Mouse (Mus musculus) mouse embryonic stem cell (cell line): ENCODE measurements around the gene Gpcpd1.

Experiments used
- in situ Hi-C, 2 experiments: fragments of 300-500 bp; cut with MboI; formaldehyde crosslinking; loops; 1 replicate in 1 of 2; 3 replicates in 1 of 2; pipeline ENCODE4 v1.14.3; 2019 to 2020; ENCODE audit warnings: low sequenced_read_pairs in 2 of 2, low pct_unique_long_range_greater_than_20kb in 1 of 2, mixed read lengths in 1 of 2; ENCODE audit not compliant: unreplicated experiment in 1 of 2

Gpcpd1 gene

DNA sequence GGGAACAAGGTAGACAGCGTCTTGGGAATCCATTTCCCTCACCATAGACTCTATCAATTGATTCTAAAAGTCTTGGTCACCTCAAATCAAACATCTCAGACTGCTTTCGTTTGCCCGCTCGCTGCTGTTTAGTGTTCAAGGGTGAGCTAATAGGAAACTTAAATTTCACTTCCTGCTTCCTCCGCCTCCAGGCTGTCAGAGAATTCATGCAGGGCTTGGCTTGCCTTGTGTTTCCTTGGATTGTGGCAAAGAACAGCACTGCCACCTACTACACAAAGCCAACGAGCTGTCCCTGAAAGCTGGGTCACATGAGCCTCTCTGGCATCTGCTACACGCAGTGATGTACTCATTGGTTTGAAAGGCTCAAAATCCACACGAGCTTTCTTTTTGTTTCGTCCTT lies 78.3 kb downstream of the Gpcpd1 start:
- in situ Hi-C loops: loop anchor here in 1 of 2 experiments (25.0 kb wide), 2 partner anchors 203 to 403 kb away; no protein-coding TSS in a partner anchor

DNA sequence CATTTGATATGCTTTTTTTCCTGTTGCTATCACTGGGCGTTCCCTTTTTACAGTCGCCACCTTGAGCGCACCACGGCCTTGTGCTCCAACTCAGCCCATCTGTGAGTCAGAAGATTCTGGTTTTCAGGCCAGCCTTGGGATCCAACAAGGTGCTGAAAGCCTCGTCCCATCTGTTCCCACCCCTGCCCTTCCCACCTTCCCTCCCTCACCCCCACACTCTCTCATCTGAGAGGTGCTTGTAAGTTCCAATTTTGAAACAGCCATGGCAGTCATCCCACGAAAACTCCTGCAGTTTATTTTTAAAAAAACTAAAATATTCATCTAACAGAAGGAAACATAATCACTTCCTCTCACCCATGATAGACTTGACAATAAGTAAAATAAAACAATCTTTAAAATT lies 80.0 kb downstream of the Gpcpd1 start:
- in situ Hi-C loops: loop anchor here in 1 of 2 experiments (25.0 kb wide), 2 partner anchors 205 to 405 kb away; no protein-coding TSS in a partner anchor

DNA sequence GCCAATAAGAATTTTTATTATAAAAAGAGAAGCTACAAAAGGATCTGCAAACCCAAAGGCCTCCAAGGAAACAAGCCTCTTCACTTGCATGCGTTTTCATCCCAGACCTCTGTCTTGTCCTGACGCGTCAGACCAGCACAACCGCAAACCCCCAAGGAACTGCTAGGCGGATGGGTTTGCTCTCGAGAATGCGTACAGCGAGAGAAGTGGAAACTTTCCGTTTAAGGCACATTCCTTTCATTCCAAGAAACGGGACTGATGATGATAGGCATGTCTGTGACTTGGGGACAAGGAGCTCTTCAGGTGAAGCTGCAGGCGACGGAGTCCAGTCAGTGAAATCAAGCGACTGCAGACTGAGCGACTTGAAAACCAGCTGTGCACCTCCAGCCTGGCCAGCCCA lies 80.4 kb downstream of the Gpcpd1 start:
- in situ Hi-C loops: loop anchor here in 1 of 2 experiments (25.0 kb wide), 2 partner anchors 205 to 405 kb away; no protein-coding TSS in a partner anchor

DNA sequence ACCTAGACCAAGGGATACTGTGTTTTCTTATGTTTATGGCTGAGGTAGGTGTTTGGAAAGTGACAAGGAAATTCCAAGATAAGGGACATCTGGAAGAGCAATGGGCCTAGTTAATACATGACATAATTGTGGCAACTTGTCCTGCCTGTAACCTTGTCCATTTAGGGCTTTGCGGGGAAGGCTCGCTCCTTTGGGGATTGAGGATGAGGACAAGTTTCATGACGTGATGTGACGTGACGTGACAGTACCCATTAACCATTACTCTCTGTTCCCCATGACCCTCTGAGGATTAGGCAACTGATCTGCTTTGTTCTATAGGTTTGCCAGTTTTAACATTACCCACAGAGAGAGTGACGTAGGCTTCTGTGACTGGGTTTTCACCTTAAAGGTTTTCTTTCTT lies 81.7 kb downstream of the Gpcpd1 start:
- in situ Hi-C loops: loop anchor here in 1 of 2 experiments (25.0 kb wide), 2 partner anchors 206 to 406 kb away; no protein-coding TSS in a partner anchor

DNA sequence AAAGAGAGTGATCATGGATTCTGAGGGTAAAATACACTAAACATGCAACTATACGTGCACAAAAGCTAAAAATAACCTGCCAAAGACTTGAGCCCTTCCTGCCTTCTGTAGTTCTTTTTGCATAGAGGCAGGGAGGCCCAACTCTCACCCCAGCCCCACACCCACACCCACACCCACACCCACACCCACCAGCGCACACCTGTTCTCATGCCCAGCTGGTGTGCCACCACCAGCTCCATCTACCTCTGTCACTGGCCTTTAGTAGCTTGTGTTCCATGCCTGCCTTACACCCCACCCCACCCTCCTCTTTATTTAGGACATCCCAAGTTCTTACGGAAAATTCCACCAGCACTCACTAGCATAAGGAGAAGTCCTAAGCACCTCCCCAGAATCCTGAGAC lies 89.2 kb downstream of the Gpcpd1 start:
- in situ Hi-C loops: no loop called here

DNA sequence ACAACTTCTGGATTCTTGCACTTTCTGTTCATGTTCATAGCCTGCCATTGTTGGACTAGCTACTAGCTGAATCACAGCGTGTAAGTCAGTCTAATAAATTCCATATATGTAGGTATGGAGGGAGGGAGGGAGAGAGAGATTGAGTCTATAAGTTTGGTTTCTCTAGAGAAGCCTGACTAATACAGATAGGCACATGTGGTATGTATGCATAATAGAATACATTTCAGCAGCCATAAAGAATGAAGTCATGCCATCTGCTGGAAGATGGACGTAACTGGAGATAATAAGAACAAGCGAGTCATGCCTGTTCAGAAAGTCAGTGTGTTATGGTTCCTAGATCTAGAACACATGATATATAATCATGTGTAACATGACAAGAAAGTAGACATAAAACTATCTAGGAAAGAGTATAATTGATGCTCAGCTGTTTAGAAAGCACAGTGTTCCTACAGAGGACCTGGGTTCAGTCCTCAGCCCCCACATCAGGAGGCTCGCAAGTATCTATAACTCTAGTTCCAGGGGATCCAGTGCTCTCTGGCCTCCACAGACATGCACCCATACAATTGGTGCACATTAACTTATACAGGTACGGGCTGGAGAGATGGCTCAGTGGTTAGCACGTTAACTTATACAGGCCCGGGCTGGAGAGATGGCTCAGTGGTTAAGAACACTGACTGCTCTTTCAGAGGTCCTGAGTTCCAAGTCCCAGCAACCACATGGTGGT lies 90.0 kb downstream of the Gpcpd1 start:
- in situ Hi-C loops: no loop called here

DNA sequence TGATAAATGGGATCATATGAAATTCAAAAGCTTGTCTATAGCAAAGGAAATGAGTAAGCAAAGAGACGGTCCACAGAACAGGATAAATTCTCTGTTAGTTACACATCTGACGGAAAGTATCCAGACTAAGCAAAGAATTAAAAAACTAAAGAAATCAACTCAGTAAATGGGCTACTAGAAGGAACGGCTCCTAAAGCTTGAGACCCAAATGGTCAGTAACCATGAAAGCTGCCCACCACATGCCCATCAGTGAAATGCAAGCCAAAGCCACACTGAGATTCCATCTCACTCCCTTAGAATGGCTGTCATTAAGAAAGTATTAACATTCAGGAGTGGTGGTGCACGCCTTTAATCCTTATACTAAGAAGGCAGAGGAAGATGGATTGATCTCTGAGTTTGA lies 94.3 kb downstream of the Gpcpd1 start:
- in situ Hi-C loops: loop anchor here in 1 of 2 experiments (5.0 kb wide), 1 partner anchor 171 kb away; no protein-coding TSS in a partner anchor

DNA sequence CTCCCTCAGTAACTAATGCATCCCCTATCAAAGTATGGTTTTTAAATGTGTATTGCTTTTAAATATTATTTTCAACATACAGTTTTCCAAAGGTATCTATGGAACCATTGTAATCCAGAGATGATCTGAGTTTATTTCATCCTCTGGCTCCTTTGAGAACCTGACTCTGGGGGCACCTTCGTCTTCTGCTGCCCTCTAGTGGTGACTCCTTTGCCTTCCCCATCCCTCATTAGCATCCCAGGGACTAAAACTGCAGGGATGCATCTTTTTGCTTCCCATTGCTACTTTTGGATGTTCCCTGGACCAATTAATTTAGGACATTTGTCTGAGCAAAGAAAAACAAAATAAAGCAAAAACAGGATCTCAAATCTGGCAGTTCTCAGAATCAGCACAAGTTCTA lies 102.1 kb downstream of the Gpcpd1 start:
- in situ Hi-C loops: loop anchor here in 1 of 2 experiments (10.0 kb wide), 1 partner anchor 161 kb away; no protein-coding TSS in a partner anchor

DNA sequence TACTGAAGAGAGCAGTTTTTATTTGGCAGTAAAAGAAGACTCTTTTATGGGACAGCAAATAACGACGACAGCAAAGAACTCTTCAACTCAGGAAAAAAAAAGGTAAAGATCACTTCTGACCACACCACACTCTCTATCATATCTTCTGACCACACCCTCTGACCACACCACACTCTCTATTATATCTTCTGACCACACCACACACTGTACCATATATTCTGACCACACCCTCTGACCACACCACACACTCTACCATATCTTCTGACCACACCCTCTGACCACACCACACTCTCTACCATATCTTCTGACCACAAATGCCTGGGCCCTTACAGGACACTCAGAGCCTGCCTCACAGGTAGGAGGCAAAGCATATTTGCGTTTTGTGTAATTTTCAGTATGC lies 106.0 kb downstream of the Gpcpd1 start:
- in situ Hi-C loops: loop anchor here in 1 of 2 experiments (10.0 kb wide), 1 partner anchor 157 kb away; no protein-coding TSS in a partner anchor
